Mouse (Mus musculus) spleen, adult 2 months (tissue): ENCODE data around the gene Ostm1.

Experiments
- CTCF ChIP-seq: fragments of 200-500 bp; IDR thresholded peaks from 2 replicates; pipeline ENCODE4 v1.5.1; 2011; ENCODE audit warnings: mild to moderate bottlenecking, inconsistent platforms; ENCODE audit not compliant: insufficient read depth, insufficient read length, insufficient replicate concordance; ENCODE audit errors: extremely low read depth
- POLR2A ChIP-seq: fragments of 200-500 bp; IDR thresholded peaks from 2 replicates; pipeline ENCODE4 v1.6.1; 2011; ENCODE audit warnings: low read depth, low read length, inconsistent platforms

- TF ChIP-seq CTCF (no peak), POLR2A (no peak)
These were observed 9.0 kb upstream of the Ostm1 start for GRCm38 (mm10) chr10:42574639-42575038.
